Mouse (Mus musculus) monocyte, adult 5-6 weeks (primary cell): ENCODE data around the gene Pde4d. TPM values are rescaled to one million over a fixed set of nuclear protein-coding genes. Genes with fewer than 3 reads are reported as not detected.

Source experiments
- ATAC-seq: fragments of 153-309, 156-312 bp; replicated peaks from 2 replicates; pipeline ENCODE4 v1.8.0; 2017; ENCODE audit warnings: mild to moderate bottlenecking; ENCODE audit not compliant: low TSS enrichment, insufficient number of reproducible peaks, severe bottlenecking, poor library complexity, low FRiP score
- total RNA-seq: library from RNA; stranded (forward); fragments of 200-1000, 200-491, 200-594 nt; gene quantifications from 3 replicates; pipeline ENCODE4 v1.2.3, GENCODE M21; 2017

Pde4d gene
- total RNA-seq, 1 experiment from 2014 or later, result 3.4 TPM

DNA sequence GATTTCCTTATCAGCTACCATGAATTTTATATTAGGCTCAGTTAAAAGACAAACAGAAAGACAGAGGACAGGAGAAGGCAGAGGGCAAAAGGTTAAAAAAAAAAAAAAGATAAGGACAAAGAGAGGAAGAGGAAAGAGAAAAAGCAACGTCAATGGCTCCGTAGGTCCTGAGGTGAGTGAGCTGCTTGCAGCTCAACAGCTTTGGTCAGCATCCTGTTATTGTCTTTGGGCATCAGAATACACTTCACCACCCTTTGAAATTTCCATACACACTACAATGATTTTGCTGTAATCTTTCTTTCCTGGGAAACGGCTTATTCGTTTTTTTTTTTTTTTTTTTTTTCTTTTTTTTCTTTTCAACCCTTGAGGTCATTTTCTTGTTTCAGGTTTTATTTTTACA, 788.9 kb downstream of the Pde4d start:
- no peak for ATAC-seq

DNA sequence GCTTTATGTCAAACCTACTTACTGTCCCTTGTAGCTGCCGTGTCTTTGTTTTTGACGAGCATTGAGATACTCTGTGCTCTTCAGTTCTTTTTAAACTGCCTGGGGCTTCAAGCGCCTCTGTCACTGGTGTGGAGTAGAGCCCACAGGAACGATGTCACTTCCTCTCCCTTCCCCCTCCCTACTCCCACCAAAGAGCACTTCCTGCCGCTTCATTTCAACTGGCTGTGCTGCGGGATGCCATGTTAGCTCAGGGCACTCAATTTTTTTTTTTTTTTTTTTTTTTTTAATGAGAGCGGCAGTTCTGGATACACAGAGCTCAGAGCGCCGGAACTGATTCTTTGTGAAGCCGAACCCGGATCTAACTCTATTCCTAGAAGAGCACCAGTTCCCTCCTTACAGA, 789.5 kb downstream of the Pde4d start:
- peak; percentile 88 for ATAC-seq

DNA sequence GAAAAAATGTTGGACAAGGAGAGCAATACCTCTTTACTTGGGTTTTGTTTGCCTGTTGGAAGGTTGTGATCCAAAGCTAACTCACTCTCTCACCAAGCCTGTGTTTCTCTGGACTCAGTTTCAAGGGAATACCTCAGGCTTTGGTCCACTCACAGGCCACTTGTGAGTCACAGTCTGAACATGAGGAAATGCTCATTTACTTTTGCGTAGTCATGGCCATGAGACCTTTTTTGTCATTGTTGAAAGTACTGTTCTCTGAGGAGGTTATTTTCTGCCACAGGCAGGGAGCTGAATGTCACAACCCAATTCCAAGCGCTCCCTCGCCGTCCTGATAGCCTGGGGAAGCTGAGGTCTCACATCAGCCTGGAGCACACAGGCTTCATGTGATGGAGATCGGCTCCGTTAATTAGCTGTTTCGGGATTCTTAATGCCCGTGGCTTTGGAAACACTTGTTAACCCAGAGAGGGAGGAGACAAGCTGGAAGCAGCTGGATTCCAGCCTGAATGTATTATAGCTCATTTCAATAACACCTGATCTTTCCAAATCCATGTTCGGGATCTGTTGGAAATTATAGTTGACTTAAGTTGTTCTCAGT, 792.8 kb downstream of the Pde4d start:
- ATAC-seq, result no peak

DNA sequence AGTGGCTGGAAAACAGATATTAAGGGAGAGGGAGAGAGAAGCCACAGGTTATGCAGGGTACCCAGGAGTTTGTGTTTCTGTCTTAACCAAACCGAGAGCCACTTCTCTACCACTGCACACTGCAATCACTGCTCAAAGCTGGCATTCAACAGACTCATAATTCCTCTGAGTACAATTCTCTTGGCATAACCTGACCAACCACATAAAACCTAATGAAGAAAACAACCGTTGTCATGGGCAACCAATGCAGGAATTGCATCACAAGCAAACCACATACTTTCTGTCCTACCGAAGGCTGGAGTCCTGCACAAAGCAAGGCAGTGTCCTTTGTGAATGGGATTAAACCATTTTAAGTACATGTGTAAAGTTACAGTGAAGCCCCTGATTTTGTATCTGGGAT, 793.4 kb downstream of the Pde4d start:
- no peak for ATAC-seq

DNA sequence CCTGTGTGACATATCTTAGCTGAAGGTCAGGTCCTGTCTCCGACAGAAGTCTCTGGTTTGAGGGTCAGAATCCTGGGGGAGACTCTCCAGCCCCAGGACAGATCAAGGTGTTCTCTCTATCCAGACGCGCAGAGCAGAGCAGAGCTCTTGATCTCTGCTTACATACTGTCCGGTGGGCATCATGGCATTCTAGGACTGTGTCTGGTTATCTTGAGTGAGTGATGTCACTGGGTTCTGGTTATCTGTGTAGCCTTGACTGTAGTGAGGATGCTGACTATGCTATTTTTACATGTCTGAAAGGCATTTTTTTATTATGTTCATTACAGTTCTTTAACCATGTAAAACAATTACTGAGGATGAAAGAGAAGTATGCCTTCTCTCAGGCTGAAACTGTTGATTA, 797.3 kb downstream of the Pde4d start:
- ATAC-seq, result no peak

DNA sequence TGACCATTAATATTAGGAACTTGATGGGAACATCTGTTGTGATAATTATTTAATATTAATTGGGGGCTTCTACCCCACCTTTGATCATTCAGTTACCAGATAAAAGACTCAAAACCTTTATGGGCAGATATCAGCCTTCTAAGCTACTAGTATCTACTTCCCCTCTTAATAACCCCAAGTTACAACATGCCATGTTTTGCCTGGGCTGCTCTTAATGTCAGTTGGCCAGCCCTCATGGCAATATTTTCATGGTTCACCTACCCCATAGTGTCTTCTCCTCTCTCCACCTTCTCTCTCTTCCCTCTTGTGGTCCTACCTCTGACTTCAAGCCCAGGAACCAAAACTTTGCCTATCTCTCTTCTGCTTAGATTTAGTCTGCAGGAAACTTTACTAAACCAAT, 799.6 kb downstream of the Pde4d start:
- no peak for ATAC-seq

DNA sequence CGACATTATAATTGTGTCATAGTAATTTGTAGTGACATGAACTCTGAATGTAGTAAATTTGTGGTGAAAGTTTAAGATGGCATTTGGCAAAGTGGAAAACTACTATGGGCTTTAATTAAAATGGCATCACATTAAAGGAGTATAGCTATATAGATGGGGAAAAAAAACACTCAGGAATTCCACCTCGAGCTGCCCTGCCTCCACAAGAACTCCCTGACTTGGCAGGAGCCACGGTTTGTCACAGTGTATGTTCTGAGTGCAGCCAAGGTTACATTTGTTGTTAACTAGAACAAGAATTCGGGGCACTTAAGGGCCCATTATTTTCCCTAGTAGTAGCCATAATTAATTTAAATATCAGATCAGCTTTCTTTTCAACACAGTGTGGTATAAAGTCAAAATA, 805.9 kb downstream of the Pde4d start:
- no peak for ATAC-seq

DNA sequence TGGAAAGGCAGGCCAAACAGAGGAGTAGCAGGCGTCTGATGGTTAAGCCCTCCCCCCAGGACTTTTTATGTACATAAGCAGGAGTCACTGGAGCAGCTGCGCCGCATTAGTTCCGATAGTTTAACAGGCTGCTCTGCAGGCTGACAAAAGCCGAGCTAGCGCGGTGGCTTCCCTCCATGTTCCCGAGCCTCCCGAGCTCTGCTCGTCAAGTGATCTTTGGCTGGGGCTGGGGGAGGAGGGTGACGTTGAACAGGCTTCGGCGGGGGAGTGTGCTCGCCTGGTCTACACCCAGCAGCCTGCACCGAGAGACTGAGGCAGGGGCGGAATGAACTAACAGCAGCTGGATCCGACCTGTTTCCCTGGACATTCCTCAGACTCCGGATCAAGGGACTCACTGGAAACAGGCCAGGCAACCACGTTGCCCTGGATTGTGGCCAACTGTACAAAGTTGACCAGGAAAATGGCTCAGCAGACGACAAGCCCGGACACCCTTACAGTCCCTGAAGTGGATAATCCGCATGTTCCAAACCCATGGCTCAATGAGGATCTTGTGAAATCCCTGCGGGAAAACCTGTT, 810.6 kb downstream of the Pde4d start:
- ATAC-seq, result no peak

DNA sequence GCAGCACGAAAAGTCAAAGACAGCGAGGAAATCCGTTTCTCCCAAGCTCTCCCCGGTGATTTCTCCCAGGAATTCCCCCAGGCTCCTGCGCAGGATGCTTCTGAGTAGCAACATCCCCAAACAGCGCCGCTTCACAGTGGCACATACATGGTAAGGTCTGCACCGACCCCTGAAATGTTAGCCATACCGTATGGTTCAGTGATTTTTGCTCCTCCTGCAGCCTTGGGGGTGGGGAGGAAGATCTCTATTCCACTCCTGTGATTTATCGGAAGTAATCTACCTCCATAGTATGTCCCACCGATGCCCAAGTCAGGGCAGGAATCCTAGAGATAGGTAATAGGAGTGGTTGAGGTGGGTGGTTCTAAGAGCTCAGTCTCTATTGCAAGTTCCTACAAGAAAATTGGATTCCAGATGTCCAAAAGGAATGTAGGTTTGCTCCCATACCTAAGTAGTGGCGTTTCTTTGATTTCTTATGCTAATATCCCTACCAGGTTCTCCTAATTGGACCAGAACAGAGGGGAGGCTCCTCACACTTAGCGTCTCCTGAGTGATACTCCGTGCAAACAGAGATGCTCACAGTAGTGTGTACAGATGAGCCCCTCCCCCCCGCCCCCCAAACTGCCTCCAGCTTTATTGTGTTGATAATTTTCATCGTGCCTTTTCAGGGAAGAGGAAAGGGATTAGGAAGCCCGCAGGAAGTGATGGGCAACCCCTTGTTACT, 811.2 kb downstream of the Pde4d start:
- no peak for ATAC-seq

DNA sequence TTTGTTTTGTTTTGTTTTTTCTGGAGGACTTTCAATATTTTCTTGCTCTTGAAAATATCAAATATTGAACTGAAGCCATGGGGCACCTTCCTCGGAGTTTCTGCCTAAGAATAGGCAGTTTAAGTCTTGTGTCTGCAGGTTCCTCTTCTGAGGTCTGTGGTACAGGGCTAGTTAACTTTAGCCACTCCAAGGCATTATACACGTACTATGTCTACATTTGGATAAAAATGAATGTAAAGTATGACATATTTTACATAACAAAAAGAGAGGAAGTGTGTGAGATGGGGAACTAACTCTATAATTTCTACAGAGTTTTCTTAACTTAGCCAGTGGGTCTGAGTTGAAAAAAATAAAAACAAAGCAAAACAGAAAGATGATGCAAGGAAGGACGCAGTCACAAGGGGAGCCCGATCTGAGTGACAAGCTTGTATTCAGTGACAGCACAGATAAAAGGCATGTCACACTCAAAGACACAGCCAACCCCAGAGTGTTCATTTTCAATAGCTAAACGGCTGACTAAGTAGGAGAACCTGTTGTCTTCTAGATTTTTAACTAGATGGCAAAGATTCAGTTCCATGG, 812.0 kb downstream of the Pde4d start:
- peak; percentile 82 for ATAC-seq

DNA sequence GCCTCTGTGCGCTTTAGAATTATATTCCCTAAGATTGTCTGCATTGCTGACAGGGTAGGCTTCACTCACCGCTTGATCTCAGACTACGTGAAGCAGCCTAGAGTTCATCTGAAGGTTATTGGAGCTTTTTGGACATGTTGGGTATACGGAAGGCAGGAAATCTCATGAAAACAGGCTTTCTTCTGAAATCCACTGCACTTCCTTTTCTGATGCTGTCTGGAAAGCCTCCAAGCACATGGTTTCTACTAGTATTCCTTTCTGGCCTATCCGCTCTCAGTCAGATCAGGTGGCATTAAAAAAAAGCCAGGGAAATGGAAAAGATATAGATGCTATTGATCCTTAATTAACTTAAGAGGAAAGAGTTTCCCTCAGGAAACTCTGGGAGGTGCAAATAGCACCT, 812.8 kb downstream of the Pde4d start:
- no peak for ATAC-seq

DNA sequence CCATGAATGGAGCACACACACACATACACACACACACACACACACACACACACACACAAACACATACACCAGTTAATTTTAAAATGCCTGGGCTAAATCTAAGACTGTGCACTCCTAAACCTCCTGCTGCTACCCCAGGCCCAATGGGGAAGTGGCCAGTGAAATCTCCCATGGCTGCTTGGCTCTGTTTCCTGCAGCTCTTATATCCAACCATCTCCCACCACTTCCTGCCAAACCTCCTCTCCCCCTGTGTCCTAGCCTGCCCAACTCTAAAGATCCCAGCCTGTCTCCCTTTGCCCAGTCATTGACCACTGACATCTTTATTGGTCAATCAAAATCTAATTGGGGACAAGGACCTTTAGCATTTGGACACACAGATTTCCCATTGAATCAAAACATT, 814.1 kb downstream of the Pde4d start:
- no peak for ATAC-seq

DNA sequence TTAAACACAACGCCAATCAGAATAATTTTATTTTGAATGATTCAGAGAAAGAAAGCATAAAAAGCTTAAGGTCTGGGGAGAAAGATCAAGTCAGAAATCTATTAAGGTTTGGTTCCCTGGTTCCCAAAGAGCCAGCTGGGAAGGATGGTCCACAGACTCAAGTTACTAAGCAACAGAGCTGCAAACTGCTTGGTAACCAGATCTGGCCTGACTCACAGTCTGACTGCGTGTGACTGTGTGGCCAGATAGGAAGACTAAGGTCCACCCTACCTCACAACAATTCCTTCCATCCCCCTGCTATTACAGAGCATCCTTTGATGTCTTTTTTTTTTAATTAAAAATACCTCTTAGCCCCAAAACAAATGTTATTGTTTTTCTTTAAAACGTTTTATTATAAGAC, 818.5 kb downstream of the Pde4d start:
- no peak for ATAC-seq

DNA sequence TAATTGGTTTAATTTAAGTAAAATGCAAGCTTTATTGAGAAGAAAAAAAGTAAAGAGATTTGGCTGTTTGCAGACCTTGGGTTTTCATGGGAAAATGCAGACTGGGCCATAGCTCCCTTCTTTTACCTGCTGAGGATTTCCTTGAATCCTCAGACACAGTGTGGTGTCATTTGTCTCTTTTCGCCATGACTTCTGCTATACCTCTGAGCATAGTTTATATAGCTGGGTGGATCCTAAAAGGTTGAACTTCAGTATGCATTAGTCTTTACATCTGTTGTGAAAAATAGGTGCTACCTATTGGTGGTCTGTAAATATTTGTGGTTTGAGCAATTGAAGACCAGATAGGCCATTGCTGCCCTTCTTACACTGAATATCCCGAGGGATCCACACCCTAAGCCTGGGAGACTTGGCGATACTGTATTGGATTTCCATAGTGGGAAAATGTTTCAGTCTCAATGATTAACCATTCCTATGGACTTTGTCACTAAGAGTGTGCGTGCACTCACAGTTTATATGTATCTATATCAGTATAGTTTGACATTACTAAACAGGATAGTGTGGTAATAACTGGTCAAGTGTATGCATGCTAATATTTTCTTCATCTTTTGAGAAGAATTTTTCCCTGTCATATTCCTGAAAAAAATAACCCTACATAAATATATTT, 819.0 kb downstream of the Pde4d start:
- ATAC-seq, result no peak

DNA sequence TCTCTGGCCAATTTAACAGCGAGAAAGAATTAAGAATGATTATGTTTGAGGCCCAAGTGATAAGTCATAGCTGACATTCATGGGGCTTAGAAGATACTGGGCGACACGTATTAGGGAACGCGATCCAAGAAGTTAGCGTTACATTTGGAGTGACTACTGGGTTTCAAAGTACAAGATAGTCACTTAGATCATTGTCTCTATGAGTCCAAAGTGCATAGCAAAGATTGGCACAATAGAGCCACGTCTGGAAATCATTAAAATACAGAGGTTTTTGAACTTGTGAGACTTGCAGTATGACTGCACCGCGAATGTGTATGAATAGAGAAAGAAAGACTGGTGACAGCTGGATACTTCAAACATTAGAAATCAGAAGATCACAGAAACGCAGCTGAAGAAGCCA, 825.1 kb downstream of the Pde4d start:
- no peak for ATAC-seq

DNA sequence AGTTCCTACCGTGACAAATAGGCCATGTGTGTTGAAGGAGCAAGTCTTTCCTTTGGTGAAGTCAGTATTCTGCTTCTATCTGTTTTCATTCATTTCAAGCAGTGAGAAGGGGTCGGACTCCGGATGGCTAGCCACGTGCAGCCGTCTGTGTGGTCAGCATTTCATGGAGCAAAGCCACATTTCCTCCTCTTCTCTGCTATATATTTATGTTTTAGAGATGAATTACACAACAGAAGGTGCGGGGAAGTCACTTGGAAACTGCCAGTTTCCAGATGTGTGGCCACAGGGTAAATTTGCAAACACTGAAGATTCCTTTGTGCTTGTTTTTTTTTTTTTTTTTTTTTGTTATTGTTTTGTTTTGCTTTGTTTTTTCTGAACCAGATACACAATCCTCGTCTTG, 828.0 kb downstream of the Pde4d start:
- ATAC-seq, result no peak

DNA sequence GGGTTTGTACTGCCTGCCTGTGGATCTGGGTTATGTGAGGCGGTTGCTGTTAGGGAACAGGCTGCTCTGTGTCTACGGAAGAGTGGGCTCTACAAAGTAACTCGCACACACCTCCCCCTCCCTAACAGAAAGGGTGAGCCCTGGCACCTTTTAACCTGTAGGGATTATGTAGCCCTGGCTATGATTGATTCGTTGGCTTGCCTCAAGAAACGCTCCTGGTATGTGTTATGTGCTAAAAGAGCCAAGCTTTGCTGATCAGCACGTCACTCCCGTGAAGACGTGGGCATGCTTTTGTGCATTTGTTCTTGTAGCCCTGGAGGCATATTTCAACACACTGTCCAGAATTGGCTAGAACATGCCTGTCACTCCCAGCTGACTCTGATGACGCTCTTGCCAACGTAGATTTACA, 828.8 kb downstream of the Pde4d start:
- no peak for ATAC-seq

DNA sequence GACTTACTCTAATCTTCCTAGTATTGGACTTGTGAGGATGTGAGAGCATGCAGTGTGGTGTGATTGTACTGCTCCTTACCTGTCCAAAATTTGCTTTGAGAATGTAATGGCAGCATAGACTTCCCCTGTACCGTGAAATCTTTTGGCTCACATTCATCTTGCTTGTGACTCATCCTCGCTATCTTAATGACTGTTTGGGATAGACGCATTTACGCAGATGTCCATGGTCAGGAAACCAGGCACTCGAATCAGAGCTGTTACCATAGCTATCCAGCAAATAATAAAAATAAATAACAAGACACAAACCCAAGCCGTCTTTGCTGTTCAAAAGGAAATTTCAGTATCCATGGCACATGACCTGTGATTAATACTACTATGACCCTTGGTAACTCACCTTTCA, 829.5 kb downstream of the Pde4d start:
- no peak for ATAC-seq

DNA sequence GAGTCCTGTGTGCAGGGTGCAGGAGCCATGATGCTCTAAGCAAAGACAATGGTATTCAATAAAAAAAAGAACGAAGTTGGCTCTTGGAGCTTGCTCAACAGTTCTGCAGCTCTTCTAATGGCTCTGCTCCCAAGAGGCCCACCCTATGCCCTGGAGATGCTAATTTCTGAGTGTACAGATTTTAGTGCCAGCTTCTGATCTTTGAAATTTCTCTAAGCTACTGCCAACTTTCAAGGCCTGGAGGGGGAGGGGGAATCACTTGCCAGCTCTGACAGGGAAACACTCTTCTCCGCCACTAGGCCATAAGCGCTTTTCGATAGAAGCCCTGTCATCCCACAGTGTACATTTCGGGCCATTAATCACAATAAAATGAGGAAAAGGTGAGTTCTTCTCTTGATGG, 830.7 kb downstream of the Pde4d start:
- ATAC-seq, result no peak

DNA sequence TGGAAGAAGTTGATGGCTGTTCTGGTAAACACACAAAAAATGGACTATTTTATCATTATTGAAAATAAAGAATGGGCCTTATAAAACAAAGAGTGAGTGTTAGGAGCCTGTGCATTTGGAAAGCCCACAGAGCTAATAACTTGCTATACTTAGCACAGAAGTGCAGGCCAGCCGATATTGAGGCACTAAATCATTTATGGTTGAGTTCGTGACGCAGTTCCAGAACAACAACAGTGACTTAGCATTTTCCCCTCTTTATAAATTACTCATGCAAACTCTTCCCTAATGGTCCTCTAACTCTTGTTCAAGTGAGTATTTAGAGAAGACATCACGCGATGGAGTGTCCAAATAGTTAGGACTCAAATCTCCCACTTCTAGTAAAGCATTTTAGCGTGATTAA, 837.7 kb downstream of the Pde4d start:
- no peak for ATAC-seq
